Mouse (Mus musculus) neural tube, postnatal 0 days (tissue): ENCODE measurements around the gene Tex30. TPM values are rescaled to one million over a fixed set of nuclear protein-coding genes. Genes with fewer than 3 reads are reported as not detected.

Experiments
- polyA plus RNA-seq: library from polyadenylated mRNA; unstranded; fragments of >200 nt; fragmentation: Nextera tagmentation; extraction: Ambion mirVana; gene quantifications from 2 replicates; pipeline ENCODE4 v1.2.1, GENCODE M21; 2015

The Tex30 gene
- polyA plus RNA-seq: 36.2 and 38.6 TPM in 2 replicates

GRCm38 (mm10) chr1:44102259-44102717 lies at the start of gene Tex30:
Gene Tex30, minus strand, starts transcription at chr1:44102441.

GRCm38 (mm10) chr1:44147563-44148381 lies 45.5 kb upstream of the Tex30 start, which contains the start of gene Ercc5:
Gene Ercc5, plus strand, starts transcription at chr1:44147744.

GRCm38 (mm10) chr1:44118239-44119054 lies 16.2 kb upstream of the Tex30 start, which contains the start of the genes Kdelc1 and Bivm:
Gene Kdelc1, minus strand, starts transcription at chr1:44118808.
Gene Bivm, plus strand, starts transcription at chr1:44118957.

GRCm38 (mm10) chr1:44061836-44062235 lies 40.4 kb downstream of the Tex30 start, which contains the start of gene Gm8251:
Gene Gm8251, minus strand, starts transcription at chr1:44061936.

Other genes starting within 250 kb of the Tex30 start
- gene Tpp2, start 168.8 kb downstream of the Tex30 start, polyA plus RNA-seq: 38.9 and 41.7 TPM in 2 replicates
- 1.1 and 1.2 TPM in 2 replicates for gene Mettl21c, start 82.4 kb downstream of the Tex30 start, polyA plus RNA-seq
- 0.03 TPM in 1 of 2 replicates, not detected in the other for gene Gm8251, start 40.5 kb downstream of the Tex30 start, polyA plus RNA-seq
- 19.2 and 19.4 TPM in 2 replicates for gene Kdelc1, start 16.4 kb upstream of the Tex30 start, polyA plus RNA-seq
- gene Bivm, start 16.5 kb upstream of the Tex30 start, polyA plus RNA-seq: 19.4 and 19.8 TPM in 2 replicates
- gene Ercc5, start 45.3 kb upstream of the Tex30 start, polyA plus RNA-seq: 18.5 TPM in 2 replicates
- not detected in 2 replicates for gene Mettl21e, start 116.5 kb upstream of the Tex30 start, polyA plus RNA-seq